Mouse (Mus musculus): Measurements from ENCODE around the gene Fpr3. TPM values are rescaled to one million over a fixed set of nuclear protein-coding genes. Genes with fewer than 3 reads are reported as not detected.
A peak's percentile ranks its signal among the peaks of the same experiment; 100 is the strongest.
"Not testable (repeated sequence)": the region's sequence is repeated elsewhere in the genome, so short reads cannot be mapped to it uniquely, and the experiment has no call there.

Fpr3 gene
- polyA plus RNA-seq, 1 experiment from 2014 or later: not detected

DNA sequence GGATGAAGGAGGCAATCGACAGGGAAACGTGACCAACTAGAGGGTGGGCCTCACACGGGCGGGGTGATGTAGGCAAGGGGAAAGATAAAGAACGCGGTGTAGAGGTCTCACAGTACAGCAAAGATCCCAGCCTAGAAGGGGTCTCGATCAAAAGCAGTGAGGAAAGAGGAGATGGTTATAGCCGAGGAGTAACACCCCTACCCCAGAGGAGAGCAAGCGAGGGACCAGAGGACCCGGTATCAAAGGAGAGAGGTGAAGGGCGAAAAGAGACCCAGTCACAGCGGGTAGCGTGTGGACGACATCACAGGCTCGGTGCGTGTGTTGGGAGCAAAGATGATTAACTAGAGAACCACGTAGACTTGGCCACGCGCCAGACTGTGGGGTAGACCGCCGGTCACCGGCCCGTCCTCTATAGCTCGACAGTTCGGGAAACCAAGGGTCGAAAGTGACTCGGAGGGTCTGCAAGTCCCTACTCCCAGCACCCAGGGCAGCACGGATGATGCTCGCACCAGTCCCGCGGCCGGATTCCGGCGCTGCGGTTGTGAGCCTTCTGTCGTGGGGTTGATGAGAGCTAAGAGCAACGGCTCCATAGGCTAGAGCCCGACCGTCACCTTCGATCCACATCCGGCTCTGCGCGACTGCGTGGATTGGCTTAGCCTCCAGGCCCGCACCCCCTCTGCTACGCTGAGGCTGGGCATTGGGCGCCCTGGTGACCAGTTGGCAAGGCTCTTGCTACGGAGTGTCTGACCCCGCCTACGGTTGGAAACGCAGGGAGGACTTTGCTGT lies 22.2 kb downstream of the Fpr3 start:
- Histone ChIP-seq H3K36me3 (ENCODE audit: control insufficient read depth, insufficient read depth, low read length) (no peaks in the 10 kb centered on the region), H3K9ac (ENCODE audit: low read length) (peak overlapping the region; percentile 38), H3K4me1 (replicated peaks; ENCODE audit: control insufficient read depth, insufficient read depth, low read length) (no peaks in the 10 kb centered on the region), H3K27ac (ENCODE audit: low read length) (no peak overlapping the region), H3K9me3 (ENCODE audit: control insufficient read depth, low read length) (no peaks in the 10 kb centered on the region), H3K4me2 (ENCODE audit: low read depth, low read length) (peak overlapping the region; percentile 58), H3K27me3 (ENCODE audit: control insufficient read depth, insufficient read depth, low read depth, low read length) (no peaks in the 10 kb centered on the region), H3K4me3 (ENCODE audit: low read length) (peak overlapping the region; percentile 41)
- peak; percentile 100 for ATAC-seq (ENCODE audit: low read depth)
- WGBS: 17% methylated on average over 51 of the region's 51 CpGs

DNA sequence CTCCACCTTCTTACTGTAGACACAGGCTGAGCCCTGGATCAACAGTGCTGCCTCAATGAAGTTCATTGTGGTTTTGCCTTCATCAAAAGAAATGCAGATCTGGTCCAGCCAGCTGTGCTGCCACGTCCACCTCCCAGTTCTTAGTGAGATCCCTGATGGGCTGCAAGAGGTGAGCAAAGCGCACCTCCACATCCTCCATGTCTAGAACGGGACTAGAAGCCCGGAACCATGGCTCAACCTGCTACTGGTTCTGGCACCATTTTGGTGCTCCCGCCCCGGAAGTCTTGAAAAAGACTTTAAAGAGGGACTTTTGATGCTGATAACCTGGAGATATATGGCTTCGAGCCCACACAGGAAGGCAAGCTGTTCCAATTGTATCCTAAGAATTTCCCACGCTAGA lies 25.0 kb downstream of the Fpr3 start:
- 79% methylated on average over 8 of the region's 8 CpGs for WGBS
- H3K27ac ChIP-seq (ENCODE audit: low read length); ATAC-seq (ENCODE audit: low read depth); H3K9me3 ChIP-seq (ENCODE audit: control insufficient read depth, low read length); H3K36me3 ChIP-seq (ENCODE audit: control insufficient read depth, insufficient read depth, low read length); H3K9ac ChIP-seq (ENCODE audit: low read length); H3K4me1 ChIP-seq (replicated peaks; ENCODE audit: control insufficient read depth, insufficient read depth, low read length); H3K4me3 ChIP-seq (ENCODE audit: low read length); H3K4me2 ChIP-seq (ENCODE audit: low read depth, low read length); H3K27me3 ChIP-seq (ENCODE audit: control insufficient read depth, insufficient read depth, low read depth, low read length): not testable (repeated sequence)

DNA sequence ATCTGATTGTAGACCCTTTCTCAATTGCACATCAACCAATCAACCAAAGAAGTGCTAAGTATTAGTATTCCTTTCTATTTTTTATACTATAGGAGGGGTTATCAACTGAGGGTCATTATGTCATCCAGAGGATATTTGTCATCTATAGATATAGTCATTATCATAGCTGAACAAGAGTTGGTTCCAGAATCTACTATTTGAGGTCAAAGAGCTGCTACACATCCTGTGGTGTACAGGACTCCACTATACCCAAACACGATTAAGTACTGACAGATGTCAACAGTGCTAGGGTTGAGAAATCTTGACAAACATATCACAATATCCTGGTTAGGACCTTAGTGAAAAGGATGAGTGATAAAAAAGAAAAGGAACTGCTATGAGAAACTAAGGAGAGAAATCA lies 29.7 kb downstream of the Fpr3 start:
- no peaks in the 10 kb centered on the region for H3K36me3 ChIP-seq (ENCODE audit: control insufficient read depth, insufficient read depth, low read length)
- H3K27me3 ChIP-seq (ENCODE audit: control insufficient read depth, insufficient read depth, low read depth, low read length): no peaks in the 10 kb centered on the region
- H3K4me3 ChIP-seq (ENCODE audit: low read length): no peak overlapping the region
- no peak overlapping the region for H3K4me2 ChIP-seq (ENCODE audit: low read depth, low read length)
- no peak for ATAC-seq (ENCODE audit: low read depth)
- H3K27ac ChIP-seq (ENCODE audit: low read length): no peak overlapping the region
- no peaks in the 10 kb centered on the region for H3K9me3 ChIP-seq (ENCODE audit: control insufficient read depth, low read length)
- 76% methylated on average over 1 of the region's 1 CpGs for whole genome bisulfite sequencing
- no peak overlapping the region for H3K9ac ChIP-seq (ENCODE audit: low read length)
- H3K4me1 ChIP-seq (replicated peaks; ENCODE audit: control insufficient read depth, insufficient read depth, low read length): no peaks in the 10 kb centered on the region

DNA sequence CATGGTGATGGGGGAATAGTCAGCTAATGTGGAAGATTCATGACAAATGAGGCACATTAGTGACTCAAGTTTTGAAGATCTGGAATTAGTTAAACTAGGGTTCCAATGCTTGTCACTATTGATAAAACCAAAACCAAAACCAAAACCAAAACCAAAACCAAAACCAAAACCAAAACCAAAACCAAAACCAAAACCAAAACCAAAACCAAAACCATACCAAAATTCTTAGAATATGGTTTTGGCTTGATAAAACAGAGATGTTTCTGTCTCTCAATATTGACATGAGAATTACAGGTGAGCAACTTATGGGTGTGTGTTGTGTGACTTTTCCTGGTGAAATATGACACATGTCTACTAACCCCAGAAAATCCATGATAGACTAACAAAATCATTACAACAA lies 30.1 kb downstream of the Fpr3 start:
- Histone ChIP-seq H3K27ac (ENCODE audit: low read length) (no peak overlapping the region), H3K4me2 (ENCODE audit: low read depth, low read length) (no peak overlapping the region), H3K4me3 (ENCODE audit: low read length) (no peak overlapping the region), H3K36me3 (ENCODE audit: control insufficient read depth, insufficient read depth, low read length) (no peaks in the 10 kb centered on the region), H3K9ac (ENCODE audit: low read length) (no peak overlapping the region), H3K9me3 (ENCODE audit: control insufficient read depth, low read length) (no peaks in the 10 kb centered on the region), H3K27me3 (ENCODE audit: control insufficient read depth, insufficient read depth, low read depth, low read length) (no peaks in the 10 kb centered on the region), H3K4me1 (replicated peaks; ENCODE audit: control insufficient read depth, insufficient read depth, low read length) (no peaks in the 10 kb centered on the region)
- no peak for ATAC-seq (ENCODE audit: low read depth)

DNA sequence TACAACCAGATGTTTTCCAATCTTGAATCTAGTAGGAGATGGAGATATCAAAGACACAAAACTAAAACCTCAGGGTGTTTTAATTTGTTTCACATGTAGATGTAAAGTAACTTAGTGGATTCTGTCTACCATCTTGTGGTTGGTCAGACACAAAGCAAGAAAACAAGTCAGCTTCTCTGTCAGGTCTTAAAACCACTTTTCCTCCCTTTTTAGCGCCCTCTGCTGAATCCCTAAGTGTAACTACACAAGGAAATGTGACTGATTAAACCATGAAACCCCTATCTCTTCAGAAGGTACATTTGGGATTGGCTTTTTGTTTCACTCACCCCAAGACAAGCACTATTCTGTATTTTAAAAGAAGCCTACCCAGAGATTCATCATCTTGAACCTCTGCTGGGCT lies 85.8 kb downstream of the Fpr3 start:
- WGBS: 15% methylated on average over 1 of the region's 1 CpGs
- H3K27me3 ChIP-seq (ENCODE audit: control insufficient read depth, insufficient read depth, low read depth, low read length): no peaks in the 10 kb centered on the region
- no peaks in the 10 kb centered on the region for H3K36me3 ChIP-seq (ENCODE audit: control insufficient read depth, insufficient read depth, low read length)
- H3K4me1 ChIP-seq (replicated peaks; ENCODE audit: control insufficient read depth, insufficient read depth, low read length): no peaks in the 10 kb centered on the region
- H3K9me3 ChIP-seq (ENCODE audit: control insufficient read depth, low read length): peaks cover under 1% of the 10 kb centered on the region
- no peak overlapping the region for H3K27ac ChIP-seq (ENCODE audit: low read length)
- no peak overlapping the region for H3K4me3 ChIP-seq (ENCODE audit: low read length)
- H3K4me2 ChIP-seq (ENCODE audit: low read depth, low read length): no peak overlapping the region
- H3K9ac ChIP-seq (ENCODE audit: low read length): no peak overlapping the region
- no peak for ATAC-seq (ENCODE audit: low read depth)

DNA sequence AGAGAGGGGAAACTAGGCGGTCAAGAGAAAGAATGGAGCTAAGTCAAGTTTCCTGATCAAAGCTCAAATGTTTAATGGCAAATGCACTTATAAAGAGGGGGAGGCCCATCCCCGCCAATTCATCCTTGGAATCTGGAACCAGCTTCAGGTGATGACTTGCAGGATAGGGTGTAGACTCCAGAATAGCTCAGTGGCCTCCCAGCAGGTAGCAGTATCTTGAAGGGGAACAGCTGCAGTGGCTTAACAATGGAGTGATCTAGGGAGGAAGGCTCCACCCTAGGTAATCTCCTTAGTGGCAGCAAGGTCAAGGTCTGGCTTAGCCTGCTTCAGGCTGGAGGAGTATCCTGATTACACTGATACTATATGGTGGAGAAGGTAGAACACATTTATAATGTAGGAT lies 93.6 kb downstream of the Fpr3 start:
- ATAC-seq (ENCODE audit: low read depth); H3K27me3 ChIP-seq (ENCODE audit: control insufficient read depth, insufficient read depth, low read depth, low read length); H3K9ac ChIP-seq (ENCODE audit: low read length); H3K9me3 ChIP-seq (ENCODE audit: control insufficient read depth, low read length); H3K4me2 ChIP-seq (ENCODE audit: low read depth, low read length); H3K4me1 ChIP-seq (replicated peaks; ENCODE audit: control insufficient read depth, insufficient read depth, low read length); H3K27ac ChIP-seq (ENCODE audit: low read length); H3K36me3 ChIP-seq (ENCODE audit: control insufficient read depth, insufficient read depth, low read length); H3K4me3 ChIP-seq (ENCODE audit: low read length): not testable (repeated sequence)
- WGBS: 63% methylated on average over 2 of the region's 2 CpGs

DNA sequence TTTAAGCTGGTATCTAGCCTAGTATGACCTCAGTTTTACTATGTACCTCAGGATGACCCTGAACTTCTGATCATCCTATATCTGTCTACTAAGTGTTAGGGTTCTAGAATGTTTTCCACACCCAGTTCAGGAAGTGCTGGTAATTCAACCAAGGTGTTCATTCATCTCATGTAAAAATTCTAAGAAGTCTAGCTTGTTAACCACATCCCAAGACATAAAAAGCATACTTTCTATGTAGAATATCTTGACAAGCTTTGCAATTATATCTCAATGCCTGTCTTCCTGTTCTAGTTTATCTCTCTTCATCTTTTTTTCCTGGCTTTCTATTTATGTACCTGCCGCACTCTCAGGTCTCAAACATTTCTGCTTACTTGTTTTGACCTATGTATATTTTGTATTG lies 117.1 kb downstream of the Fpr3 start:
- H3K4me1 ChIP-seq (replicated peaks; ENCODE audit: control insufficient read depth, insufficient read depth, low read length): no peaks in the 10 kb centered on the region
- no peak overlapping the region for H3K4me2 ChIP-seq (ENCODE audit: low read depth, low read length)
- H3K4me3 ChIP-seq (ENCODE audit: low read length): no peak overlapping the region
- no peak overlapping the region for H3K27ac ChIP-seq (ENCODE audit: low read length)
- no peaks in the 10 kb centered on the region for H3K27me3 ChIP-seq (ENCODE audit: control insufficient read depth, insufficient read depth, low read depth, low read length)
- 92% methylated on average over 1 of the region's 1 CpGs for WGBS
- H3K9me3 ChIP-seq (ENCODE audit: control insufficient read depth, low read length): no peaks in the 10 kb centered on the region
- H3K9ac ChIP-seq (ENCODE audit: low read length): no peak overlapping the region
- ATAC-seq (ENCODE audit: low read depth): no peak
- no peaks in the 10 kb centered on the region for H3K36me3 ChIP-seq (ENCODE audit: control insufficient read depth, insufficient read depth, low read length)

Other genes starting within 250 kb of the Fpr3 start
- not detected in 2 replicates for gene Vmn2r90, start 184.1 kb upstream of the Fpr3 start, polyA plus RNA-seq (2015; fragmentation: Nextera tagmentation; extraction: Ambion mirVana)
- 31.4 and 36.6 TPM in 2 replicates for gene Spaca6, start 60.7 kb upstream of the Fpr3 start, polyA plus RNA-seq (2015; fragmentation: Nextera tagmentation; extraction: Ambion mirVana)
- 0.73 and 1.3 TPM in 2 replicates for gene Has1, start 32.6 kb upstream of the Fpr3 start, polyA plus RNA-seq (2015; fragmentation: Nextera tagmentation; extraction: Ambion mirVana)
- 1.7 TPM in 2 replicates for gene Fpr1, start 3.9 kb upstream of the Fpr3 start, polyA plus RNA-seq (2015; fragmentation: Nextera tagmentation; extraction: Ambion mirVana)
- gene Fpr2, start within 50 bp of the Fpr3 start, polyA plus RNA-seq (2015; fragmentation: Nextera tagmentation; extraction: Ambion mirVana): 1.9 and 2.9 TPM in 2 replicates
- not detected in 2 replicates for gene Fpr-rs4, start 133.9 kb downstream of the Fpr3 start, polyA plus RNA-seq (2015; fragmentation: Nextera tagmentation; extraction: Ambion mirVana)
- not detected in 2 replicates for gene Vmn2r124, start 161.6 kb downstream of the Fpr3 start, polyA plus RNA-seq (2015; fragmentation: Nextera tagmentation; extraction: Ambion mirVana)
- not detected in 2 replicates for gene Vmn2r91, start 197.2 kb downstream of the Fpr3 start, polyA plus RNA-seq (2015; fragmentation: Nextera tagmentation; extraction: Ambion mirVana)

All from lung, embryonic 16.5 days (tissue).